Mouse (Mus musculus): ENCODE measurements at regions not wholly inside any gene's neighbourhood (a gene's known extent, or its start where the extent isn't known, plus 50 kb on each side); places are given as distances from the start of the nearest gene placed in this dataset.

- dilution Hi-C loops (cut with MboI; ENCODE audit: extremely low pct_ligation_motif_present, extremely low pct_unique_long_range_greater_than_20kb, low sequenced_read_pairs), result no loop called here
- DNase-seq (ENCODE audit: extremely low read depth), result no peak
- H3K36me3 ChIP-seq (replicated peaks in 1 of 2; ENCODE audit: control insufficient read depth in 1 of 2, insufficient read depth in 1 of 2, low read length in 1 of 2), result no peaks in the 10 kb centered on the region
- H3K9me3 ChIP-seq (replicated peaks; ENCODE audit: low read length), result peaks cover 3% of the 10 kb centered on the region
- no peak overlapping the region for H3K27ac ChIP-seq (ENCODE audit: insufficient read depth, low read depth)
- no peak overlapping the region for H3K4me2 ChIP-seq (ENCODE audit: insufficient read depth, low read depth, poor library complexity, severe bottlenecking)
- H3K4me3 ChIP-seq (replicated peaks in 1 of 3; ENCODE audit: low read depth in 2 of 3, low read length in 2 of 3, poor library complexity in 1 of 3), result no peak overlapping the region
- TF ChIP-seq MAX (IDR thresholded peaks at IDR 0.05; ENCODE audit: low read length) (no peak), HCFC1 (IDR thresholded peaks at IDR 0.05; ENCODE audit: low read depth, low read length) (no peak), TCF12 (IDR thresholded peaks at IDR 0.05; ENCODE audit: low read depth, low read length) (no peak), PAX5 (IDR thresholded peaks at IDR 0.05; ENCODE audit: low read length) (no peak), BHLHE40 (IDR thresholded peaks at IDR 0.05; ENCODE audit: low read depth, low read length) (no peak), GABPA (IDR thresholded peaks at IDR 0.05; ENCODE audit: insufficient replicate concordance, low read depth, low read length) (no peak), ZKSCAN1 (IDR thresholded peaks at IDR 0.05; ENCODE audit: borderline replicate concordance, low read depth, low read length) (no peak), MAFK (IDR thresholded peaks at IDR 0.05; ENCODE audit: insufficient replicate concordance, low read length) (no peak), MYC (IDR thresholded peaks at IDR 0.05; ENCODE audit: low read depth, low read length) (no peak), RCOR1 (conservative IDR thresholded peaks at IDR 0.05; ENCODE audit: low read depth, low read length) (no peak), ZMIZ1 (IDR thresholded peaks at IDR 0.05; ENCODE audit: low read depth, low read length) (no peak), POLR2A (IDR thresholded peaks at IDR 0.05; ENCODE audit: low read depth, low read length) (no peak), USF2 (conservative IDR thresholded peaks at IDR 0.05; ENCODE audit: low read depth, low read length) (no peak), ETS1 (conservative IDR thresholded peaks at IDR 0.05; ENCODE audit: low read depth, low read length) (no peak), ELF1 (IDR thresholded peaks at IDR 0.05; ENCODE audit: low read depth, low read length) (no peak), JUN (IDR thresholded peaks at IDR 0.05; ENCODE audit: insufficient read depth, low read depth, low read length) (no peak), IRF4 (IDR thresholded peaks at IDR 0.05; ENCODE audit: low read depth, low read length) (no peak), ZNF384 (IDR thresholded peaks at IDR 0.05; ENCODE audit: low read depth, low read length) (no peak), TBP (conservative IDR thresholded peaks at IDR 0.05; ENCODE audit: low read depth, low read length) (no peak), KAT2A (IDR thresholded peaks at IDR 0.05; ENCODE audit: insufficient replicate concordance, low read length) (no peak)
- no peak overlapping the region for H3K9ac ChIP-seq (ENCODE audit: insufficient read depth, low read depth)
- H3K79me2 ChIP-seq (replicated peaks; ENCODE audit: control insufficient read depth, extremely low read depth, insufficient read depth, poor library complexity, severe bottlenecking), result no peaks in the 10 kb centered on the region
- in situ Hi-C loops (cut with MboI; ENCODE audit: low pct_ligation_motif_present, low pct_unique_long_range_greater_than_20kb, low sequenced_read_pairs), result loop anchor here (10.0 kb wide), 1 partner anchor 82 kb away; the partner anchor contains the start of gene Hes1
- peaks cover 5% of the 10 kb centered on the region for H3K27me3 ChIP-seq (replicated peaks)
- peaks cover 28 to 47% of the 10 kb centered on the region in 2 experiments for H3K4me1 ChIP-seq (ENCODE audit: control insufficient read depth in 1 of 2, insufficient read depth in 2 of 2)
Measured at GRCm38 (mm10) chr16:29983161-29983560, 81.0 kb upstream of the Hes1 start.

- dilution Hi-C loops (cut with MboI; ENCODE audit: extremely low pct_ligation_motif_present, extremely low pct_unique_long_range_greater_than_20kb, low sequenced_read_pairs), result no loop called here
- Histone ChIP-seq H3K4me1 (ENCODE audit: control insufficient read depth in 1 of 2, insufficient read depth in 2 of 2) (peaks cover 27 to 40% of the 10 kb centered on the region in 2 experiments), H3K36me3 (replicated peaks in 1 of 2; ENCODE audit: control insufficient read depth in 1 of 2, insufficient read depth in 1 of 2, low read length in 1 of 2) (no peaks in the 10 kb centered on the region), H3K4me3 (replicated peaks in 1 of 3; ENCODE audit: low read depth in 2 of 3, low read length in 2 of 3, poor library complexity in 1 of 3) (no peak overlapping the region), H3K9ac (ENCODE audit: insufficient read depth, low read depth) (no peak overlapping the region), H3K27ac (ENCODE audit: insufficient read depth, low read depth) (no peak overlapping the region), H3K27me3 (replicated peaks) (peaks cover 3% of the 10 kb centered on the region), H3K9me3 (replicated peaks; ENCODE audit: low read length) (peaks cover 3% of the 10 kb centered on the region), H3K4me2 (ENCODE audit: insufficient read depth, low read depth, poor library complexity, severe bottlenecking) (no peak overlapping the region), H3K79me2 (replicated peaks; ENCODE audit: control insufficient read depth, extremely low read depth, insufficient read depth, poor library complexity, severe bottlenecking) (no peaks in the 10 kb centered on the region)
- DNase-seq (ENCODE audit: extremely low read depth), result no peak
- TF ChIP-seq MXI1 (IDR thresholded peaks at IDR 0.05; ENCODE audit: low read depth, low read length), result no peak
- no peak for TF ChIP-seq CHD1 (IDR thresholded peaks at IDR 0.05; ENCODE audit: low read depth, low read length)
- no peak for TF ChIP-seq POLR2AphosphoS2 (IDR thresholded peaks at IDR 0.05; ENCODE audit: low read depth, low read length)
- TF ChIP-seq E2F4 (IDR thresholded peaks at IDR 0.05; ENCODE audit: insufficient replicate concordance, low read depth, low read length), result no peak
- no peak for TF ChIP-seq GABPA (IDR thresholded peaks at IDR 0.05; ENCODE audit: insufficient replicate concordance, low read depth, low read length)
- TF ChIP-seq BHLHE40 (IDR thresholded peaks at IDR 0.05; ENCODE audit: low read depth, low read length), result no peak
- in situ Hi-C loops (cut with MboI; ENCODE audit: low pct_ligation_motif_present, low pct_unique_long_range_greater_than_20kb, low sequenced_read_pairs), result loop anchor here (10.0 kb wide), 1 partner anchor 79 kb away; the partner anchor contains the start of gene Hes1
Measured at GRCm38 (mm10) chr16:29985126-29985931, 78.9 kb upstream of the Hes1 start.

All from CH12.LX (cell line).